Mouse (Mus musculus) c-Kit-positive CD71-negative TER-119-negative erythroid progenitor cells, embryonic 14.5 days (primary cell): ENCODE data around the gene Guca2a.

Experiments
- DNase-seq: peaks from one replicate; pipeline ENCODE4 v3.0.0-alpha.2; 2013; ENCODE audit warnings: low read depth

Gene Guca2a

DNA sequence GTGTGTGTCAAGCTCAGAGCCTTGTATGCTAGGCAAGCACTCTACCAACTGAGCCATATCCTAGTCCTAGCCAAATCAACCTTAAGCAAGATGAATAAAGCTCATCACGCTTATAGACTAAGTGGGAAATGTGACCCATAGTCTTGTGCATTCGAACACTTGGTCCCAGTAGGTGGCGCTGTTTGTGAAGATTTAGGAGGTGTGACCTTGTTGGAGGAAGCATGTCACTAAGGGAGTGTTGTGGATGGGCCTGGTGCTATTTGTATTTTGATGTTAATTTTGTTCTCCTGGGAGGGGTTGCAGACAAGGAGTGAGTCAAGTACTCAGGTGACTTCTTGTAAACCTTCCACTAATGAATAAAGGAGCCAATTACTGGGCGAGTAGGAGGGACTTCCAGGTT, 5.2 kb downstream of the Guca2a start:
- no peak for DNase-seq

DNA sequence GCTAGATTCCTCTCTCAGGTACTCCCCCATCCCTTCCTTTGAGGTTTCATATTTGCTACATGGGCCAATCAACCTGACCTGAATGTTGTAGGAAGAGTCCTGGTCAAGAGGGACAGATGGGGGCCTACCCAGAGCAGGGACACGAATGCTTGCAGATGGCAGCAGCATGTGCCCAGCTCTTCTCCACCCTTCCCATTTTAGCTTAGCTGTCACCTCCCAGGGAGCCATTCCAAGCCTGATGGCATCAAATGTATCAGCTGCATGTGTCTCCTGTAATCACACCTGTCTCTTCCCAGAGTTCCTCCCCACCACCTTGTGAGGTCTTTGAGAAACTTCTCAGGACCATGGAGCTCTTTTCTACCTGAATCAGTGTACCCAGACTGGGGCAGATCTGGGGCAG, 19.5 kb downstream of the Guca2a start:
- DNase-seq = no peak

DNA sequence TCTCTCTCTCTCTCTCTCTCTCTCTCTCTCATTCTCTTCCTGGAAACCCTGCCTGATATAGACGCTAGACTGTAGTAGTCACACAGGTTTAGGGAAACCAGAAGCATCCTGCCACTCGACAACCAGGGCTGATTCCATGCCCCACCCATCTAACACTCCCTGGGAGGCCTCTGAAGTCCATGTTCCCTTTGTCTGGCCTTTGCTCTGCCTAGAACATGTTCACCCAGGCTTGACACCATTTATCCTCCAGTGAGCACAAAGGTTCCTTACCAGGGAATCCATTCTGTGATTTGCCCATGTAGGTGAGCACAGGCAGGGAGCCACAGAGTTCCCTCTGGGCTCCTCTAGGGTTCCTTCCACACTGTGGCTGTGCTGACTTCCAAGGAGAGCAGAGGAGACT, 20.7 kb downstream of the Guca2a start:
- DNase-seq = no peak

DNA sequence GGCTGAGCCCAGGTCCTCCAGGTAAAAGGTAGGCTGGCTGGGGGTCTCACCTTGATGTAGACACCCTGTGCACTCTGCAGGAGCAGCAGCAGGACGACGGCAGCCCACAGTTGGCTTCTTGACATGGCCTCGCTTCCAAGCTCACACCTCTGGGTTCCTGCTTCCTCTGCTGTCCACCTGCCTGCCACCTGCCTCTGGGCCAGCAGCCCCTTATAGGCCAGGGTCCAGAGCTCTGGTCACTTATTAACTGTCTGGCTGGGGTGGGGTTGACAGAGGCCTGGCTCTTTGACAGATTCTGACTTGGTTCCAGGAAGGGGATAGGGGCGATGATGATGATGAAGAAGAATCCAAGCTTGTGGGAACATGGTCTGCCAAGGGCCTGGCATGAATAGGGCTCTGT, 21.2 kb downstream of the Guca2a start, which contains the start of gene Guca2b:
Guca2b (minus strand) TSS at position 224 of the 400 bp plus-strand sequence.
- DNase-seq = no peak

DNA sequence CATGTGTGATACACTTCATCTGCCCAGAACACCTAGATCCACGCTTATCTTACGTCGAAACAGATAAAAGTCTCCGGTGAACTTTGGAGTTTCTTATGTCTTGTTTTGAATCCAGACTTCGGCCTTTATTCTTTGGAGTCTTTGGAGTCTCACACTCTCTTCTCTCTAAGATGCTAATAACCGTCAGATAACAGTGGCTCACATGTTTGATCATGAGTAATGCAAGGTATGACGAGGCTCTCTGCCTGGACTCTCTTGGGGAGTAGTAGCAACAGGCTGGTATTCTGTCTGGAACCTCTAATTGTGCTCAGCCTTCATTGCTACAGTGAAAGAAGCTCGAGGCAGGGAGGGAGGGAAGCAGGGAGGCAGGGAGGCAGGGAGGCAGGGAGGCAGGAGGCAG, 22.5 kb downstream of the Guca2a start:
- DNase-seq = no peak

DNA sequence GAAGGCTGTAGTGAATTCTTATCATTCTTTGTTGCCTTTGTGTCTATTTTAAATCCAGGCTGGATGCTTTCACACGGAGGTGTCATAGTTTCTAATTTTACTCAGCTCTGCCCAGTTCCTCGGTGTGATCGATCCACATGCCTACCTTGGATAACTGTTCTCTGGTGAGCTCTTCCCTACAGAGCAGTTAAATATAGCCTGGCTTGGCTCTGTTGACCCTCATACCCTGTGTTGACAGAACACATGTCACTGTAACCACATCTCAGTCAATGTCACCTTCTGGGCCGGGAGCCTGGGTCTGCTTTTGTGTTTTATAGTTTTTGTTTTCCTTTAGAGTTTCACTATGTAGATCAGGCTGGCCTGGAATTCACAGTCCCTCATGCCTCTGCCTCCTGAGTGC, 24.6 kb downstream of the Guca2a start:
- no peak for DNase-seq

DNA sequence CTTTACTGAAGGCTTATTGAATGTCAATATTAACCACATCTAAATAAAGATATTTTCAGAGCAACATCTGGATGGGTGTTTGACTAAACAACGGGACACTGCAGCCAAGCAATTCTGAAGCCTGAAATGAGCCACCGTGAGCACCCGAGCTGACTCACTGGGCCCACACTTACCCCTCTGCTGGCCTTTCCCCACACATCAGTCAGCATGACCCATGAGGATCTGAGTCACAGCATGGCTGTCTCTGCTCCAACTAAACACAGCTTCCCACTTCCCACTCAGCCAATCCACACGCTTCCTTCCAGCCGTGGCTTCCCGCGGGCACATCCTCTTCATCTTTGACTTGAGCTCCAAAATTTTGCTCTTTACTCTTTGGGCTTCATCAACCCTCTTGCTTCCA, 25.5 kb downstream of the Guca2a start:
- no peak for DNase-seq

DNA sequence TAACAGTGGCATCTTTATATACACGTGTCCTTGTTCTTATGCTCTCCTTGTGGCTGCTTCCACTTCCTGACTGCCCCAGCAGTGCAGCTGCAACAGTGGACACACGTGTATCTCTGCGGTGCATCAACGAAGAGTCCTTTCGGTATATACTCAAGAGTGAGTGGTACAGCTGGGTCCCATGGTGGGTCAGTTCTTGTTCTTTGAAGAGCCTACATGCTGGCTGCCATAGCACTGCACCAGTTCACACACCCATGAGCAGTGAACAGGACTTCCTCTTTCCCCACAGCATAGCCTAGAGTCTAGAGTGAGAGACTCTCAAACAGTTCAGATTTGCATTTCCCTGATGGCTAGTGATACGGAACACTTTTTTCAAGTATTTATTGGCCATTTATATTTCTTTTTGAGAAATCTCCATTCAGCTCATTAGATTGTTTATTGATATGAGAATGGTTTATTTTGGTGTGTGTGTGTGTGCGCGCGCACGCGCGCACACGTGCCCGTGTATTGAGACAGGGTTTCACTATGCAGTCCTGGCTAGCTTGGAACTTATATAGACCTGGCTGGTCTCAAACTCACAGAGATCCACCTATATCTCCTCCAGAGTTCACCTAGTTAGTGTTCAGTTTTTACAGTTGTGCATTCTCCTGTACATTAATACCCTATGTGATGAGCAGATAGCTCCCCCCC, 26.0 kb downstream of the Guca2a start:
- no peak for DNase-seq

DNA sequence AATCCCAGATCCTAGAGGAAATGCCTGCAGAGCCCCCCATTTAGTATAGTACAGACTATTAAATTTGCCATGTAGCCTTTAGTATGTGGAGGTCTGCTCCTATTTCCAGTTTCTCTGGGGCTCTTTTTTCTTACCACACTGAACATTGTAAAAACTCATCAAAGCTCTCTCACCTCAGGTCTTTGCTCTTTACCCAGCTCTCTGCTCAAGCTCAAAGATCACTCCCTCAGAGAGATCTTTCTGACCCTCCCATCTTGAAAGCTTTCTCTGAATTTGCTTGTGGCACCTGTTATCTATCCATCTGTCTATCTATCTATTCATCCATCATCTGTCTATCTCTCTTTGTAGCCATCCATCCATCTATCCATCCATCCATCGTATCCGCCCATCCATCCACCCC, 27.7 kb downstream of the Guca2a start:
- no peak for DNase-seq

DNA sequence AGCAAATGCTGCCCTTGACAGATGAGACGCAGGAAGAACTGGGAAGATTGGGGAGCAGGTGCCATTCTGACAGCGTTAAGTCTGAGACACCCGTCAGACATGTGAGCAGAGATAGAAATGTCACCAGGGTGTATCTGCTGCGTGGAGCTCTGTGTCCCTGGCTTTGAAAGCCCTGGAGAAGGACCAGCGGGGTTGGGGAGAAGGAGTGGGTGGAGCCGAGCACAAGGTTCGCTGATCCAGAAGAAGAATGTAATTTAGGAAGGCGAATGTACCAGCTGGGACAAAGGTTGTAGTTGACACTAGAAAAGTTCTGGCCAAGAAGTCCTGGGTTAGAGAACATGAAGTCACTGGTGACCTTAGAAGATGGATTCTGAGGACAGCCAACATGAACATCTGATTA, 28.6 kb downstream of the Guca2a start:
- DNase-seq = no peak

DNA sequence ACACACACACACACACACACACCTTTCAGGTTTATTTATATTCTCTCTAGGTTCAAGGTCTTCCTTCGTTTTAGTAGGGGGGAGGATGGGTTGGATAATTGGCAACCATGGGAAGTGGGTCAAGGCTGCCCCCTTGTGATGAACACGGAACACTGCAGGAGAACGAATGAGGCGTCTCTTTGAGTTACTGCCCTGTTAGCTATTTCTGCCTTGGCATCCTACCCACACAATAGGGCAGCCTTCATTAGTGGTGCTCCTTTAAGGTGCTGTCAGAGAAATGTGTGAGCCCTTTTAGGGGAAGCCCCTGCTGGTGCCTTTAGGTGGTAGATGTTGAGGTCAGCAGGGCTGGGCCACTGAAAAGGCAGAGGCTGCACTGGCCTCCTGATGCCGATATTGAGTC, 29.9 kb downstream of the Guca2a start:
- no peak for DNase-seq

DNA sequence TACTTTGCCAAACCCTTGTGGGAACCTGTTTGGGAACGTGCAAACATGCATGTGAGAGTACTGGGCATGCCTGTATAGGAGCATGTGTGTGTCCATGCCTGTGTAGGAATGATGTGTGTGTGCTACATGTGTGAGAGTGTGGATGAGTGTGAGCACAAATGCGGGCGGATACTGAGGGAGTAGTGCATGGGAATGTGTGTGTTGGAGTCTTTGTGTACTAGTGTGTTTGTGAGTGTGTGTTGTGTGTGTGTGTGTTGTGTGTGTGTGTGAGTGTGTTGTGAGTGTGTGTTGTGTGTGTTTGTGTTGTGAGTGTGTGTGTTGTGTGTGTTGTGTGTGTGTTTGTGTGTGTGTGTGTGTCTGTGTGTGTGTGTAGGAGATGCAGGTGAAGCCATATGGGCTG, 30.7 kb downstream of the Guca2a start:
- DNase-seq = no peak

DNA sequence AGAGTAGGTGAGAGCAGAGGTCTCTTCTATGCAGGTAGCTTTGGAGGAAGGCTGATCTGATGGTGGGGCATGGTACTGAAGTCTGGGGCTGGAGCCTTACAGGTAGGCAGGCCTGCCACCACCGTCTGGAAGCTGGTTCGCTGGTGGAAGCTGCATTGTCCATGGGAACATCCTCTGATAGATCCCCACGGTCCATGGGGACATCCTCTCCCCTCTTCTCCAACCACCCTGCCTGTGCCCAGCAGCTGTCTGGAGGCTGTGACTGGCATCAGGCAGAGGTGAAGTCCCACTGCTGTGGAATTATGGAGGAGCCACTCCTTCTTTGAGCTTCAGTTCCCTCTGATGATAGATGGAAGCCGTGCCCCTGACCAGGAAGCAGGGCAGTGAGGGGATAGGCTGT, 31.1 kb downstream of the Guca2a start:
- DNase-seq = no peak

DNA sequence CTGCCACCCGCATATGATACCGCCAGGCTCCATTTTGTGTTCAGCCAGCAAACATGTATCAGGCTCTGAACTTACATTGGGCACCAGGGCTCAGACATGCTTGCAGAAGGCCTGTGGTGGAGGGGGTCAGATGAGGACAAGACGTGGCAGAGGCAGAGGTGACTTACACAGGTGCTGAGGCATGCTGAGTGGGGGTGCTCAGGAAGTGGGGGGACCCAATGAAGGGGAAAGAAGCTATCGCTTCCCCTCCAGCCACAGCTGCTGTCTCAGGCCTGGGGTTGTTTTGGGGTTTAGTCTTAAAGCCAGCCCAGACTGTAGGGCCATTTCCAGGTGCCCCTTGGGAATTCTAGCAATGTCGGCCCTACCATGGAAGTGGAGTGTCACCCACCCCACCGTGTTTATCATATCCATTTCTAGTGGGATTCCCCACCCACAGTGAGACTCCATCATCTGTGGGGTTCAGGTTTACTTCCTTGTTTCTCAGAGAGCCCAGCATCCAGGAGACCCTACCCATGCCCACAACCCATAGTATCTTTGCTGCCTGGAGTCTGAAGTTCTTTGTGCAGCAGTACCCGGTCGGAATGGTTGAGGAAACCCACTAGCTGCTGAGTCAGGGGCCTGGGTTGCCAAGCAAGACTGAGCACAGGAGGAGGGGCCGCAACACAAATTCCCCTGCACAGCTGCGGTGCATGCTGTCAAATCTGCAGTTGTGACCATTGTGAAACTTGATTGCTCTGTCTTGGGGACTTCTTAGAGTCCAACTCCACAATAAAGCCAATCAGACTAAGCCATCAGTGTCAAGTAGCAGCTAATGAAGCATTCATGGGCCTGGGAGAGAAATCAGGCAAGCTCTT, 32.1 kb downstream of the Guca2a start:
- DNase-seq = no peak

DNA sequence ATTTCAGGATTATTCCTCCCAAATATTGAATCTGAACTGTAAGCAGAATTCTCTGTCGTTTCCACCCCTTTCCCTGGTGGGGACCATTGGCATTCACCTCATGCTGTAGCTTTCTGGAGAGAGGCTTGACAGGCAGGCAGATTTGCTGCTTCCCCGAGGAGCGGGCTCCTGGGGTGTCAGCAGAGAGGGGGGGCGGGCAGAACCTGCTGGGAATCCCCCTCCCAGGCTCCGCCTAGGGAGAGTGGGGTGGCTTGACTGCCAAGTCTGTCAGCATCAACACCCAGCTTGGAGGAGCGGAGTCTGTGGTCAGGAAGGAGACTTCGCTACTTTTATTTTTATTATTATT, 32.7 kb downstream of the Guca2a start:
- no peak for DNase-seq

DNA sequence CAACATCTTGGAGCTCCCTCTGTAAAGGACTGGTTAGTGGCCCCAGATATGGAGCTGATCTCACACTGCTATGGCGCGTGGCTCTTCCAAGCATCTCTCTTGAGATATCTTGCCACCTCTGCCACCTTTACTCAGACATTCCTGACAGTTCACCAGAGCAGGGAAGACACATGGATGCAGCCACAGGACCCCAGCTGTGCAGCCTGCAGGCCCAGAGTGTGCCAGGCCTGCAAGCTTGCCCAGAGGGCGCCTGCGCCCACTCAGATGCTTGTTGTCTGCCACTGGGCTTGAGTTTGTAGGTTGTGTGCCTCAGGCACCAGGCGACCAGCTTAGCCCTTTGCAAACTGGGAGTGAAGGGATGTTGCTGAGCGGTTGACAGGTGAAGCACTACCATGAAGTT, 33.2 kb downstream of the Guca2a start:
- DNase-seq = no peak

DNA sequence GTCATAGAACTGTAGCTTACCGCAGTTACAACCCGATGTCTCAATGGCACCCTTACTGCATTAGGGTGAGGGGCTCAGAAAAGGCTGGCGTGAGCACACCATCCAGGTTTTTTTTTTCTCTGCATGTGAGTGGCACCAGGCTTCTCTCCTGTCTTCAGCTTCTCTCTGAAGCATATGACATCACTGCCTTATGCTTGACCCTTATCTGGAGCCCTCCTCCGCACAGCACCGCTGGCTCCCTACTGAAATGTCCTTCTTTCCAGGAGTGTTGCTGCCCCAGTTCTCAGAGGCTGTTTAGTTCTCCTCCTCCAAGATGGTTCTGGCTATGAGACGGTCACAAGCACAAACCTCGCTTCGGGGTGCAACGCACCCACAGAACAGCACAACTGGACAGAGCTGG, 33.7 kb downstream of the Guca2a start:
- no peak for DNase-seq

DNA sequence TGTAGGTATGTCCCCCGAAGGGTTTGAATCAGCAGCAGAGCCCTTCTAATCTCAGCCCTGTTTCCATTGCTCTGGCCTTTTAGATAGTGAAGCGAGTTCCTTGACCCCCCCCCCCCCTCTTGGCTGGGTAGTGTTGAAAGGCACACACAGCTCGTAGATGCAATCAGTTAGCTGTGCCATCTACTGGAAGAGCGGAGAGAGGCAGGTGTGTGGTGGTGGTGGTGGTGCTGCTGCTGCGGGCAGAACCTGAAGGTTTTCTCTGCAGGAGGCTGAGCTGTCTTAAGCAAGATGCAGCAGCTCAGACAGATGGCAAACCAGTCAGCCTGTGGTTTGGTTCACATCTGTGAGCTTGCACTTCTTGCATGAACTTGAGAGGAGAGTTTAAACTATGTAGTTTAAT, 35.2 kb downstream of the Guca2a start:
- no peak for DNase-seq

DNA sequence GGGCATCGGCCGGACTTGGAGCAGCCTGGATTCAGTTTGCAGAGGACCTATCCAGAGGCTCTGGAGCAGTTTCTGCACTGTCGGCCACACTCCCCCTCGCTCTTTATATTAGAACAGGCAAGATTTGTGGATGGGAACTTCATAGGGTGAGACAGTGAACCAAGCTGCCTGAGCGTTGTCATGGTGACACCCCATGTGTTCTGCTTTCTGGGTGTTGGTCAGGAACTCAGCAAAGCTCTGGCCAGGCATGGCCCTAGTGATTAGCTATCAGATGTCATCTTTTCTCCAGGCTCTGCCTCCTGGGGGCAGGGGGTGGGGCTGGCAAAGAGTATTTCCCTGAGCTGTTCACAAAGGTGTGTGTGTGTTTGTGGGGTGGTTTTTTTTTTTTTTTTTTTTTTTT, 45.1 kb downstream of the Guca2a start:
- no peak for DNase-seq

DNA sequence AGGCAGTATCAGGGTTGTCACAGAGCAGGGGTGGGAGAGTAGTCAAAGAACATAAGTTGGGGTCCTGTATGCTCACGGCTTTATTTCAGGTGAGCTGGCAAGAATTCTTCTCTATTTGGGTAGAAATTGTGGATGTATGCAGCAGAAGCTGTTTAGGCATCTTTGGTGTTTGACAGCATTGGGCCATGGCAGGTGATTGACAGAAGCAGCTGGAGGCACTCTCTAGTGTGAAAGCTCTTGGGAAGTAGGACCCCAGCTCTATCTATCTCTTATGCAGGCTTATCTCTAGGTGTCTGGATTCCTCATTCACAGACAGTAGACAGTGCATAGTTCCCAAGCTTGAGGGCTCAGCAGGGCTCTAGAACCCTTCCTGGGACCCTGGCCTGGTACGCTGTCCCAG, 48.2 kb downstream of the Guca2a start:
- no peak for DNase-seq
